Mouse (Mus musculus): Measurements from ENCODE around the gene Slc13a2. TPM values are rescaled to one million over a fixed set of nuclear protein-coding genes. Genes with fewer than 3 reads are reported as not detected.

Gene Slc13a2
- polyA plus RNA-seq, 1 experiment from 2014 or later = not detected

DNA sequence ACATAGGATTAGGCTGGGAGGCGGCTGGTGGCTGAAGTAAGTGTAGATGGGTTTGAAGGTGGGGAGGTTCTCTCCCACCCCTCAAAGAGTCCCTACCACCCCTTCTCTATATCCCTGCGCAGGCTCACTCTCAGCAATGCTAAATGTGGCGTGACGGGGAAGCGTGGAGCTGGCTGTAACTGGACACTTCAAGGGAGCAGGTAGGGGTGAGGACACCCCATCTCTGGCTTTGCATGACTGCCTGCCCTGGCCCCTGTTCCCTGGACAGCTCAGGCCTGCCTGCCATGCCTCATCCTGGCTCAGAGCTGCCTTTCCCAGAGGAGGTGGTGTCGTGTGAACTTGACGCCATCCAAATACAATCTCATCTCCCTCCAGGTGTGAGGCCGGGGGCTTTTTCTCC lies 47.9 kb downstream of the Slc13a2 start:
- Histone ChIP-seq H3K4me3 (ENCODE audit: low read depth, low read length) (no peak overlapping the region), H3K36me3 (ENCODE audit: control insufficient read depth, insufficient read depth, low read length) (no peaks in the 10 kb centered on the region), H3K27ac (ENCODE audit: low read depth, low read length) (no peak overlapping the region), H3K9ac (ENCODE audit: low read depth, low read length) (no peak overlapping the region), H3K9me3 (ENCODE audit: control insufficient read depth, low read length) (no peaks in the 10 kb centered on the region), H3K4me2 (replicated peaks; ENCODE audit: low read depth, low read length) (no peak overlapping the region), H3K27me3 (ENCODE audit: control insufficient read depth, insufficient read depth, low read length) (no peaks in the 10 kb centered on the region), H3K4me1 (replicated peaks; ENCODE audit: control insufficient read depth, insufficient read depth, low read length) (0 out of 2 replicates have a peak, but pooled peaks cover 2% of the 10 kb centered on the region)
- no peak for DNase-seq (ENCODE audit: low spot score)
- ATAC-seq (ENCODE audit: low FRiP score) = no peak
- 76% methylated on average over 8 of the region's 8 CpGs for WGBS

DNA sequence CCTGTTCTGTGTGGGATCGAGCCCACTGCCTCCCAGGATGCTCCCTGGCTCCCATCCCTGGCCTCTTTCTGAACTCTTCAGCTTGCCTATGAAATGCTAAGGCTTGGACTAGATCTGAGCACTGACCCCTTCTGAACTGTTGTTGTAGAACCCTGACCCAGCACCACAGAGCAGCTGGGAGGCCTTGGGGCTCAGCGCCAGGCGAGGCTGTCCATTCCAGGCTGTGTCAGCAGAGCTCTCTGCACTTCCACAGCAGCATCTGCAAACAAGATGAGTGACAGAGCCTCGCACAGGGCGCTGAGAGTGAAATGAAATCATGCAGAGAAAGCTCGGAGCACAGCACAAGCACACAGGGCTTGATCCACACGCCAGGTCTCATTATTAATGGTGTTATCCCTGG lies 49.4 kb downstream of the Slc13a2 start:
- H3K9ac ChIP-seq (ENCODE audit: low read depth, low read length) = no peak overlapping the region
- no peak overlapping the region for H3K4me3 ChIP-seq (ENCODE audit: low read depth, low read length)
- no peaks in the 10 kb centered on the region for H3K9me3 ChIP-seq (ENCODE audit: control insufficient read depth, low read length)
- no peaks in the 10 kb centered on the region for H3K27me3 ChIP-seq (ENCODE audit: control insufficient read depth, insufficient read depth, low read length)
- H3K4me1 ChIP-seq (replicated peaks; ENCODE audit: control insufficient read depth, insufficient read depth, low read length) = 0 out of 2 replicates have a peak, but pooled peaks cover 2% of the 10 kb centered on the region
- 53% methylated on average over 7 of the region's 7 CpGs for WGBS
- DNase-seq (ENCODE audit: low spot score) (no peak), ATAC-seq (ENCODE audit: low FRiP score) (no peak)
- no peak overlapping the region for H3K27ac ChIP-seq (ENCODE audit: low read depth, low read length)
- no peak overlapping the region for H3K4me2 ChIP-seq (replicated peaks; ENCODE audit: low read depth, low read length)
- no peaks in the 10 kb centered on the region for H3K36me3 ChIP-seq (ENCODE audit: control insufficient read depth, insufficient read depth, low read length)

DNA sequence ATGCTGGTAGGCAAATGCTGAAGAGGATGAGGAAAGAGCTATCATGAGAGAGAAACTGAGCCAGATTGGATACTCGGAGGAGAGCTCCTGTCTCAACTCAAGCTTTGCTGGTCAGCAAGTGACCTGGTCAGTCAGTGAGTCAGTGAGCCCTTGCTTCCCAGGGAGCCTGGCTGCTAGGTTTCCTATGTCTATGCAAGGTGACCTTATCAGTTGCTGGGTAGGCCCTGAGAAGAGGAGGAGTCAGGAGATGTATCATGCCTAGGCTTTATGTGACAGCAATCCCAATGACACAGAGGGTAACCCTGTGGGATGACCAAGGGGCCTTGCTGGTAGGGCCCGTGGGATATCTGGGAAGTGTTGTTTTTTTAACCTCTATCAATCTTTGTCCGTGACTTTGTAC lies 49.9 kb downstream of the Slc13a2 start:
- ATAC-seq (ENCODE audit: low FRiP score) = no peak
- no peak overlapping the region for H3K4me2 ChIP-seq (replicated peaks; ENCODE audit: low read depth, low read length)
- H3K9me3 ChIP-seq (ENCODE audit: control insufficient read depth, low read length) = no peaks in the 10 kb centered on the region
- no peak for DNase-seq (ENCODE audit: low spot score)
- H3K9ac ChIP-seq (ENCODE audit: low read depth, low read length) = no peak overlapping the region
- H3K27me3 ChIP-seq (ENCODE audit: control insufficient read depth, insufficient read depth, low read length) = no peaks in the 10 kb centered on the region
- H3K4me3 ChIP-seq (ENCODE audit: low read depth, low read length) = no peak overlapping the region
- 78% methylated on average over 3 of the region's 3 CpGs for WGBS
- no peaks in the 10 kb centered on the region for H3K36me3 ChIP-seq (ENCODE audit: control insufficient read depth, insufficient read depth, low read length)
- H3K27ac ChIP-seq (ENCODE audit: low read depth, low read length) = no peak overlapping the region
- H3K4me1 ChIP-seq (replicated peaks; ENCODE audit: control insufficient read depth, insufficient read depth, low read length) = 0 out of 2 replicates have a peak, but pooled peaks cover 2% of the 10 kb centered on the region

DNA sequence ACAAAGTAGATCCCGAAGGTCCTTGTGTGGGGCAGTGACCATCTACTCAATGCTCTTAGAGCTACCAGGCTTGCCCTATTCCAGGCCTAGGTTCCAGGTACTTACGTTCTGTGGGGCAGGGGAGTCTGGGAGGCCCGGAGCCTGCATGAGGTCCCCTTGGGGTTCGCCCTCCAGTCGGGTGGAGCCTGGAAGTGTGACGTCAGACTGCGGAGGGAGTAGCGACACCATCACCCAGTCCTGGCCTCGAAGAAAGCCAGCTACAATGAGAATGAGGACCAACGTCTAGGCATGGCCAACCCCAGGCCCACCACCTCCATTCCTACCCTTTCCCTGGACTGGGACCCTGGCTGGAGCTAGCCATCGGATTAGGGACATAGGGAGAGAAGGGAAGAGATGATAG lies 50.3 kb downstream of the Slc13a2 start:
- ATAC-seq (ENCODE audit: low FRiP score) = no peak
- no peaks in the 10 kb centered on the region for H3K9me3 ChIP-seq (ENCODE audit: control insufficient read depth, low read length)

DNA sequence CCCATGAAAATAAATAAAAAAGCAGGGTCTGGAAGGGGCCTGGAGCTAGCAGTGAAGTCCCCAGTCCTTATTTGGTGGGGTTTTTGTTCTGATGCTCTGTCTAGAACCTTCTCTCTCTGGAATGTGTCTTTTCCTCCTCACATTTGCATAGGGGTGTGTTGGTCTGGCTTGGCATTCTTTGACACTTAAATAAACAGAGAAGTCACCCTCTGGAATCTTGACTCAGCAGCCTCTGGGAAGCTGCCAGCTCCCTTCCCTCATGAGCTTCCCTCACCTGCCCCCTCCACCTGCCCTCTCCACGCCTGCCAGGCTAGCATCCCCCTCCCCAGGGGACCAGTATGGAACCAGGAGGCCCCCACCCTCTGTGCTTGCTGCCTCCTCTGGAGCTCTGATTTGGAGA lies 51.6 kb downstream of the Slc13a2 start:
- ATAC-seq (ENCODE audit: low FRiP score) (no peak), DNase-seq (ENCODE audit: low spot score) (no peak)
- H3K4me1 ChIP-seq (replicated peaks; ENCODE audit: control insufficient read depth, insufficient read depth, low read length) = 0 out of 2 replicates have a peak, but pooled peaks cover 2% of the 10 kb centered on the region
- H3K27ac ChIP-seq (ENCODE audit: low read depth, low read length) = no peak overlapping the region
- no peak overlapping the region for H3K9ac ChIP-seq (ENCODE audit: low read depth, low read length)
- H3K36me3 ChIP-seq (ENCODE audit: control insufficient read depth, insufficient read depth, low read length) = no peaks in the 10 kb centered on the region
- 73% methylated on average over 1 of the region's 1 CpGs for WGBS
- H3K27me3 ChIP-seq (ENCODE audit: control insufficient read depth, insufficient read depth, low read length) = no peaks in the 10 kb centered on the region
- H3K9me3 ChIP-seq (ENCODE audit: control insufficient read depth, low read length) = no peaks in the 10 kb centered on the region
- H3K4me2 ChIP-seq (replicated peaks; ENCODE audit: low read depth, low read length) = no peak overlapping the region
- no peak overlapping the region for H3K4me3 ChIP-seq (ENCODE audit: low read depth, low read length)

More for the DNA sequence above, 50.3 kb downstream of the Slc13a2 start:
- Histone ChIP-seq H3K27me3 (ENCODE audit: control insufficient read depth, insufficient read depth, low read length) (no peaks in the 10 kb centered on the region), H3K9ac (ENCODE audit: low read depth, low read length) (no peak overlapping the region), H3K4me3 (ENCODE audit: low read depth, low read length) (no peak overlapping the region), H3K27ac (ENCODE audit: low read depth, low read length) (no peak overlapping the region), H3K36me3 (ENCODE audit: control insufficient read depth, insufficient read depth, low read length) (no peaks in the 10 kb centered on the region), H3K4me1 (replicated peaks; ENCODE audit: control insufficient read depth, insufficient read depth, low read length) (0 out of 2 replicates have a peak, but pooled peaks cover 2% of the 10 kb centered on the region), H3K4me2 (replicated peaks; ENCODE audit: low read depth, low read length) (no peak overlapping the region)
- WGBS = 89% methylated on average over 11 of the region's 11 CpGs
- DNase-seq (ENCODE audit: low spot score) = no peak

DNA sequence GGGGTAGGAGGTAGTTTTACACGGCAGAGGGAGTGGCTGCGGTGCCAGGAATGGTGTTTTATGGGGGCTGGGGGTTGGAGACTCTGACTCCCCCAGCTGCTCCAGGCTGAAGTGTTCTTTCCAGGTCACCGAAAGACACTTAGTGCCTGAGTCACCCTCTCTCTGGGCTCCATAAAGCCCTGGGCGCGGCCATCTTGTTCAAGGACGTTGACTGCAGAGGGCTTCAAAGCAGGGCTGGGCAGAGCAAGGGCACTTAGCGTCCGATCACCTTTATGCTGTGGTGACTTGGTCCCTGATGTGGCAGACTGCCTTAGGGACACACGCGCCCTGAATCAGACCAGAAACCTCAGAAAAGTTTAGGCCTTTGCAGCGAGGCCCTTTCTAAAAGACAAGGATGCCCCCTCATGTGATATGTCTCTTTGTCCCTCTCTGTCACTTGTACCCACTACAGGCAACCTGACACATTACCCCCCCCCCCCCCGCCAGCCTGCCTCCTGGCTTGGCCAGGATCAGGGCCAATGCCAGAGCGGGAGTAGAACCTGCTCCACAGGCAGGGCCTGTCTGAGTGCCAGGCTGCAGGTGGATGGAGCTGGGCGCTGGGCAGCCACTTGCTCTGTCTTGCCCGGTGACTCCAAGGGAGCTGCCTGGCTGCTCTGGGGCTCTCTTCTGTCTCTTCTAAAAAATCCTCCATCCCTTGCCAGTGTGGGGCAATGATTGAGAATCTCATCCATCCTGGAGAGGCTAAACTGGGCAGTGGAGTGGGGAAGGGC lies 54.4 kb downstream of the Slc13a2 start:
- Histone ChIP-seq H3K4me3 (ENCODE audit: low read depth, low read length) (no peak overlapping the region), H3K9ac (ENCODE audit: low read depth, low read length) (no peak overlapping the region), H3K9me3 (ENCODE audit: control insufficient read depth, low read length) (no peaks in the 10 kb centered on the region), H3K4me2 (replicated peaks; ENCODE audit: low read depth, low read length) (no peak overlapping the region), H3K36me3 (ENCODE audit: control insufficient read depth, insufficient read depth, low read length) (no peaks in the 10 kb centered on the region), H3K27me3 (ENCODE audit: control insufficient read depth, insufficient read depth, low read length) (no peaks in the 10 kb centered on the region), H3K4me1 (replicated peaks; ENCODE audit: control insufficient read depth, insufficient read depth, low read length) (0 out of 2 replicates have a peak, but pooled peaks cover 2% of the 10 kb centered on the region), H3K27ac (ENCODE audit: low read depth, low read length) (no peak overlapping the region)
- no peak for ATAC-seq (ENCODE audit: low FRiP score)
- 88% methylated on average over 14 of the region's 15 CpGs for WGBS
- DNase-seq (ENCODE audit: low spot score) = no peak

DNA sequence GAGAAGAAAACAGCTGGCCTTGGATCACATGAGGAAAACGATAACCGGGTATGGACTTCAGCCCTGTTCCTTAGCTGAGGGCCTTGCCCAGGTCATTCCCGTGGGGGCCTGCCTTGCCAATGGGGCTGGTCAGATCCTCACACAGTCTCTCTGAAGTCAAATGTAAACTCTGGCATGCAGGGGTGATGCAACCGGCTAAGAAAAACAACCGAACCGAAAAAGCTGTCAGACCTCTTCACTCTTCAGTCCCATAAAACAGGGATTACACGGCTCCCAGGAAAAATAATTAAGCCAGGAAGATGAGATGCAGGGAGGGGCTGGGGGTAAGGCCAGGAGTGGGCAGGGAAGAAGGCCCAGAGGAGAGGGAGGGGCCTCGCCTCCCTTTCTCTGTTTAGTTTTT lies 57.9 kb downstream of the Slc13a2 start:
- Histone ChIP-seq H3K27ac (ENCODE audit: low read depth, low read length) (no peak overlapping the region), H3K4me1 (replicated peaks; ENCODE audit: control insufficient read depth, insufficient read depth, low read length) (no peaks in the 10 kb centered on the region), H3K36me3 (ENCODE audit: control insufficient read depth, insufficient read depth, low read length) (no peaks in the 10 kb centered on the region), H3K9ac (ENCODE audit: low read depth, low read length) (no peak overlapping the region), H3K27me3 (ENCODE audit: control insufficient read depth, insufficient read depth, low read length) (no peaks in the 10 kb centered on the region), H3K4me2 (replicated peaks; ENCODE audit: low read depth, low read length) (no peak overlapping the region), H3K4me3 (ENCODE audit: low read depth, low read length) (no peak overlapping the region), H3K9me3 (ENCODE audit: control insufficient read depth, low read length) (no peaks in the 10 kb centered on the region)
- ATAC-seq (ENCODE audit: low FRiP score) = no peak
- no peak for DNase-seq (ENCODE audit: low spot score)
- WGBS = 57% methylated on average over 8 of the region's 8 CpGs

DNA sequence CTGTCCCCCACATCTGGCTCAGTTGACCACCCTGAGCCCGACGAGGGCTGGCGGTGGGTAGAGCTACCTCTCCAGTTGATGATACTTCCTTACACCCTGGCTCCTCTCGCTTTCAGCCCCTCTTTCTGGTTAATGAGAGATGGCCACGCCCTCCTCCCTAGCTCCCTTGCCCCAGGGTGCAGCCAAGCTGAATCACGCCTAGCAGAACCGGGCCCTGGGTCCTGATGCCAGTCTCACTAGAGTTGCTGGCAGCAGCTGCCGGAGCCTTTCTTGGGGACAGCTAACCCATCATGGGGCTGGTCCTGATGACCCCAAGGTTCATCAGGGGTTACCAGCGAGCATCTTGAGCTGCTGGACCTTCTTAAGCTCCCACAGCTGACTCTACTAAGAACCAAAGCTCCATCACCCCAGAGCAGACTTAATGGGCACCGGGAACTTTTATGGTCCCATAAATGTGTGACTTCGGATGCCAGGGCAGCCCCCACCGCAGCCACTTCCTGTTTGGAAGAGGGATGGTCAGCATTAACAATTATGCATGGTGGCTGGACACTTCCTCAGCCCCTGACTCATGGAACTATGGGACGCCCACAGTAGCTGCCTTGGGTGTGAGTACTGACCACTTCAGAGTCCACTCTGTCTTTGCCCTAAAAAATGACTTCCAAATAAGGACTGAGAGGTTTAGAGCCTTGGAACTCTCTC lies 58.6 kb downstream of the Slc13a2 start:
- DNase-seq (ENCODE audit: low spot score) (no peak), ATAC-seq (ENCODE audit: low FRiP score) (no peak)
- H3K27me3 ChIP-seq (ENCODE audit: control insufficient read depth, insufficient read depth, low read length) = no peaks in the 10 kb centered on the region
- H3K36me3 ChIP-seq (ENCODE audit: control insufficient read depth, insufficient read depth, low read length) = no peaks in the 10 kb centered on the region
- H3K9me3 ChIP-seq (ENCODE audit: control insufficient read depth, low read length) = no peaks in the 10 kb centered on the region
- no peak overlapping the region for H3K27ac ChIP-seq (ENCODE audit: low read depth, low read length)
- H3K9ac ChIP-seq (ENCODE audit: low read depth, low read length) = no peak overlapping the region
- H3K4me3 ChIP-seq (ENCODE audit: low read depth, low read length) = no peak overlapping the region
- 76% methylated on average over 13 of the region's 13 CpGs for WGBS
- no peaks in the 10 kb centered on the region for H3K4me1 ChIP-seq (replicated peaks; ENCODE audit: control insufficient read depth, insufficient read depth, low read length)
- no peak overlapping the region for H3K4me2 ChIP-seq (replicated peaks; ENCODE audit: low read depth, low read length)

DNA sequence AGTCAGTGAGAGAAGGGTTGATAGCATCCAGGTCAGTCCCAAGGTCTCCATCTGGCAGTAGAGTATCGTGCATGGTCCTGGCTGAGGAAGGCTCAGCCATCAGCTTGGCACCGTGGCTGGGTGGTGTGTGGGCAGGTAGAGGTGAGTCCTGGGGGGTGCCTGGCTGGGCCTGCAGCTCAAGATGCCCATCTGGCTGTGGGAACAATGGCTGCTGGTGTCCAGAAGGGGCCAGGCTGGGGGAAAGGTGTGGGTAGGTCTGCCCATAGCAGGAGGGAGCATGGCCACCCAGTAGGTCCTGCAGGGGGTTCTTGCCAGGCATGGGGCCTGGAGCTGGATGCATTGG lies 61.3 kb downstream of the Slc13a2 start:
- Histone ChIP-seq H3K4me1 (replicated peaks; ENCODE audit: control insufficient read depth, insufficient read depth, low read length) (no peaks in the 10 kb centered on the region), H3K9me3 (ENCODE audit: control insufficient read depth, low read length) (no peaks in the 10 kb centered on the region), H3K27me3 (ENCODE audit: control insufficient read depth, insufficient read depth, low read length) (no peaks in the 10 kb centered on the region), H3K4me2 (replicated peaks; ENCODE audit: low read depth, low read length) (no peak overlapping the region), H3K27ac (ENCODE audit: low read depth, low read length) (no peak overlapping the region), H3K36me3 (ENCODE audit: control insufficient read depth, insufficient read depth, low read length) (no peaks in the 10 kb centered on the region), H3K9ac (ENCODE audit: low read depth, low read length) (no peak overlapping the region), H3K4me3 (ENCODE audit: low read depth, low read length) (no peak overlapping the region)
- ATAC-seq (ENCODE audit: low FRiP score) = no peak
- 57% methylated on average over 2 of the region's 2 CpGs for WGBS
- no peak for DNase-seq (ENCODE audit: low spot score)
